Mouse (Mus musculus) liver, adult 2 months (tissue): Measurements from ENCODE around the gene En2.

ENCODE experiments used
- CTCF ChIP-seq: fragments of 200-500 bp; IDR thresholded peaks from 2 replicates; pipeline ENCODE4 v1.5.1; 2011; ENCODE audit warnings: low read depth, low read length, control low read depth
- POLR2A ChIP-seq: fragments of 200-500 bp; IDR thresholded peaks from 2 replicates; pipeline ENCODE4 v1.6.1; 2011; ENCODE audit warnings: low read length, control low read depth; ENCODE audit not compliant: insufficient read depth; ENCODE audit errors: extremely low read depth

GRCm38 (mm10) chr5:28199089-28199873, 33.8 kb downstream of the En2 start:
- no peak for TF ChIP-seq POLR2A
- TF ChIP-seq CTCF = no peak
